Mouse (Mus musculus) hindbrain, embryonic 15.5 days (tissue): ENCODE results near the gene Dlg5. TPM values are rescaled to one million over a fixed set of nuclear protein-coding genes. Genes with fewer than 3 reads are reported as not detected.

Experiments used
- ATAC-seq: fragments of 200-750 bp; cut with Nextera tagmentation; 2 replicates; pipeline ENCODE4 v1.8.0; 2017; ENCODE audit warnings: low read depth, moderate number of reproducible peaks, moderate TSS enrichment; ENCODE audit not compliant: low FRiP score
- H3K27ac ChIP-seq: fragments of 300-500 bp; sonication (generic); replicated peaks from 2 replicates; pipeline ENCODE4 v1.5.1; 2015; ENCODE audit warnings: mild to moderate bottlenecking, inconsistent platforms
- H3K27me3 ChIP-seq: fragments of 300-500 bp; sonication (generic); 2 replicates; pipeline ENCODE4 v1.6.1; 2015; ENCODE audit warnings: control low read depth, inconsistent platforms
- H3K36me3 ChIP-seq: fragments of 300-500 bp; sonication (generic); 2 replicates; pipeline ENCODE4 v1.6.1; 2015; ENCODE audit warnings: control low read depth, inconsistent platforms
- H3K4me1 ChIP-seq: fragments of 300-500 bp; sonication (generic); replicated peaks from 2 replicates; pipeline ENCODE4 v1.6.1; 2015; ENCODE audit warnings: control low read depth, inconsistent platforms
- H3K4me2 ChIP-seq: fragments of 300-500 bp; sonication (generic); 2 replicates; pipeline ENCODE4 v1.6.1; 2015; ENCODE audit warnings: moderate library complexity, mild to moderate bottlenecking, inconsistent platforms
- H3K4me3 ChIP-seq: fragments of 300-500 bp; sonication (generic); 2 replicates; pipeline ENCODE4 v1.5.1; 2015; ENCODE audit warnings: mild to moderate bottlenecking, inconsistent platforms
- H3K9ac ChIP-seq: fragments of 300-500 bp; sonication (generic); 2 replicates; pipeline ENCODE4 v1.6.1; 2015; ENCODE audit warnings: inconsistent platforms
- H3K9me3 ChIP-seq: fragments of 300-500 bp; sonication (generic); 2 replicates; pipeline ENCODE4 v1.6.1; 2016; ENCODE audit warnings: control low read depth, inconsistent platforms
- WGBS: fragments of 180-500 bp; shearing (Covaris S2); methylation state at CpG from one replicate; pipeline ENCODE4 v1.1.7; 2015; 5-methylcytosine and 5-hydroxymethylcytosine counted together
- polyA plus RNA-seq: library from polyadenylated mRNA; unstranded; fragments of >200 nt; fragmentation: Nextera tagmentation; extraction: Ambion mirVana; gene quantifications from 2 replicates; pipeline ENCODE4 v1.2.1, GENCODE M21; 2015

Gene Dlg5
- 20.0 and 20.6 TPM in 2 replicates for polyA plus RNA-seq

DNA sequence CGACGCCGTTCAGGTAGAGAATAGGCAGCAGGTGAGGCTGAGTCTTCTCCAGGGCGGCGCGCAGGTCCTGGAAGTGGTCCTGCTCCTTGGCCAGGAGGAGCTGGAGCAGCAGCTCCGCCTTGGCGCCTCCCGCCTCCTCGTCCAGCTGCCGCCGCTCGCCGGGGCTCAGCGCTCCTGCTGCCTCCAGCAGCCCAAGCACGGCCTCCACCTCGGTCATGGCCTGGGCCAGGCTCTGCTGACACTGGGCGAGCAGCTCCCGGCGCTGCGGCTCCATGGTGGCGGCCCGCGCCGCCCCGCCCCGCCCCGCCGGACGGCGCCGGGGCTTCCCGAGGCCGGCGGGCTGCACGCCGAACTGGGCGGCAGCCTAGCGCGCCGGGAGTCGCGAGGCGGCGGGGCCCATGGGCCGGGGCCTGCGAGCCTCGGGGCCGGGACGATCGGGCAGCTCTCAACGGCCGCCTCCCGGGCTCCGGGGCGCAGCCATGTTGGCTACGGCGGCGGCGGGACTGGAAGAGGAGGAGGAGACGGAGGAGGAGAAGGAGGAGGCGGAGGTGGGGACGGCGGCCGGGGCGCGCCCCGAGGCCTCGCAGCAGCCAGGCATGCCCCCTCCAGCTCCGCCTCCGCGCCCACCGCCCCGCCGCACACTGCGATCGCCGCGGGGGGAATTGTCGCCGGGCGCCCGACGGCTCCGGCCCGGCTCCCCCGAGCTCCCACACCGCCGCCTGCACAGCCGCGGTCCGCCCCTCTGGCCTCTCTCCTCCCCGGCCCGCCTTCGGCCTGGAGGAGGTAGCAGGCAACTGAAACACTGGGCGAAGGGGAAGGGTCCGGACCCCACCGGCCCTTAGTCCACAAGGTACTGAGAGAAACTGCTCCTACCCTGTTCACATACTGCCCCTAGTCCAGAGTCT lies at the start of gene Dlg5:
Gene Dlg5 (minus strand): TSS at position 744 of the 905 bp plus-strand sequence.
- peak within 1 kb of the TSS; percentile 96 for H3K27ac ChIP-seq
- no peaks in the 10 kb centered on the region for H3K27me3 ChIP-seq
- H3K36me3 ChIP-seq = no peaks in the 10 kb centered on the region; the same call in 1 of the 2 replicates
- peaks cover 36% of the 10 kb centered on the region for H3K4me1 ChIP-seq
- H3K9ac ChIP-seq = peak within 1 kb of the TSS; percentile 96
- WGBS = under 1% methylated on average over 70 of the region's 98 CpGs
- peak; percentile 85 for ATAC-seq
- H3K4me2 ChIP-seq = peak within 1 kb of the TSS; percentile 87
- peak within 1 kb of the TSS; percentile 80 for H3K4me3 ChIP-seq
- no peaks in the 10 kb centered on the region for H3K9me3 ChIP-seq

DNA sequence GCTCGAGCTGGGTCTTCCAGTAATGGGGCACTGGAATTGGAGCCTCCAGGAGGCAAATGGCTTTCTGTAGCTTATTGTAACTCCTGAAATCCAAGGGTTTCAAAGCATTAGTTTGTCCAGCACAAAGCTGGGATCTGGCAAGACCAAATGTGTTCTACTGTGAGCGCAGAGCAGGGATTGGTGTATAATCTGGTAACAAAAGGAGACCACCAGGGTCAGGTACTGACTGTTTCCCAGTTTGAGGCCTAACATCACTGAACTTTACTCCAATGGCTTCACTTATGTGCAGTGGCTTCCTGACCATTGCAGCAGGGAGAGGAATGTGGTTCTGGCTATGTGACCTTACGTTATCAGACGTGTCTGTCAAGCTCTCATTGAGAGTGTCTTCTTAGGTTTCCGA lies 47.9 kb upstream of the Dlg5 start:
- Histone ChIP-seq H3K4me3 (no peak overlapping the region), H3K27ac (no peak overlapping the region), H3K4me2 (no peak overlapping the region), H3K4me1 (no peaks in the 10 kb centered on the region), H3K9me3 (no peaks in the 10 kb centered on the region), H3K27me3 (no peaks in the 10 kb centered on the region), H3K9ac (no peak overlapping the region), H3K36me3 (no peaks in the 10 kb centered on the region)
- no peak for ATAC-seq
- WGBS = 84% methylated on average over 5 of the region's 5 CpGs

DNA sequence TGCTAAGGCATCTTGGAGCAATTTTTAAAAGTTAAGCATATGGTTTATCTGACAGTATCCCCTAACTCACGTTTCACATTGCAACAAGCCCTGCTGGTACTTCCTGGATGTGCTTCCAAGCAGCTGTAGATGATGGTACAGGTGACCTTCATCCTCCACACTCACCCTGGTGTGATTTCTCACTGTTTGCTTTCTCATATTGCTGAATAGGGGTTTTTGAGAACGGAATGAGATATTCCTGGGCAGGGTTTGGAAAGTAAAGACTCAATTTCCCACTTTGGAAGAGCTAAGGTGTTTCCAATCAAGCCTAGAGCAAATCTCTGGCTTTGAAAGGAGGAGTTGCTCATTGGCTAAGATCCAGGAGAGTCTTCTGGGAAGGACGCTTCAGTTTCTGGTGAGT lies 47.2 kb upstream of the Dlg5 start, which contains the start of gene E330034G19Rik:
Gene E330034G19Rik (plus strand): TSS at position 301 of the 400 bp plus-strand sequence.
- Histone ChIP-seq H3K36me3 (no peaks in the 10 kb centered on the region), H3K27ac (no peak within 1 kb of the TSS), H3K9me3 (no peaks in the 10 kb centered on the region), H3K4me3 (no peak within 1 kb of the TSS), H3K27me3 (no peaks in the 10 kb centered on the region), H3K9ac (no peak within 1 kb of the TSS), H3K4me1 (no peaks in the 10 kb centered on the region), H3K4me2 (no peak within 1 kb of the TSS)
- WGBS = 52% methylated on average over 3 of the region's 3 CpGs
- ATAC-seq = no peak

DNA sequence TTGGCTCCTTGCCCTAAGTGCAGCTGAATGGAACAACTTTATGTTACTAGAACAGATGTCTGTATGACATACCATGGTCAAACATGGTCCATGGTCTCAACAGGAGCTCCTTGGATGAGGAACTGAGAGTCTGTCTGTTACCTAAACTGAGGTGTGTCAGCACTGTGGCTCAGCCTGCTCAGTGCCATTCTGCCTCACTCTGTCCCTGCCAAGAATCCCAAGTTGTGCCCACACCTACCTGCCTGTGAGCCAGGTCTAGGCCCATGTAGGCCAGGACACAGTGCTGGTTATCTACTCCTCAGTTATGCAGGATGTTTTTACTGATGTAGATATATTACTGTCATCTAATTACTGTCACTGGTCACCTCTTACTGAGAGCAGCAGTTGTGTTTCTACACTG lies 45.0 kb upstream of the Dlg5 start:
- Histone ChIP-seq H3K4me3 (no peak overlapping the region), H3K4me1 (no peaks in the 10 kb centered on the region), H3K9me3 (no peaks in the 10 kb centered on the region), H3K36me3 (no peaks in the 10 kb centered on the region), H3K4me2 (no peak overlapping the region), H3K9ac (no peak overlapping the region), H3K27ac (no peak overlapping the region), H3K27me3 (no peaks in the 10 kb centered on the region)
- ATAC-seq = no peak

DNA sequence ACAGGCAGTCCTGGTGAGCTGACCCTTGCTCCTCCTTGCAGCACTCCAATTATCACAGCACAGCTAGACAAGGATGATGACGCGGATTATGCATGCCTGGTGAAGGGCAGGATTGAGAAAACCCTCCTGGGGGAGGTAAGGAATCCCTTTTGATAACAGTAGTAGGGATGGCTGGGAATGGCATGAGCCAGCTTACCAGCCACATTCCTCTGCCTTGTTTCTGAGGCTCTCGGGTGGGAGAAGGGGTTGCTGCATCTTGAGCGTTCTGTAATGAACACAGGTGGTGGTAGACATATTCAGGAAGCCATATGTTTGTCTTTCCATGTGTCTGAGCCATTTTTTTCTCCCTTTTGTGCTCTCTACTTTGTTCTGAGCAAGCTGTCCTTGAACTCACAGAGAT lies 40.4 kb upstream of the Dlg5 start:
- H3K9me3 ChIP-seq = no peaks in the 10 kb centered on the region
- no peak overlapping the region for H3K9ac ChIP-seq
- 62% methylated on average over 4 of the region's 4 CpGs for WGBS
- H3K4me1 ChIP-seq = no peaks in the 10 kb centered on the region
- no peak for ATAC-seq
- no peak overlapping the region for H3K27ac ChIP-seq
- no peaks in the 10 kb centered on the region for H3K36me3 ChIP-seq
- H3K4me2 ChIP-seq = no peak overlapping the region
- no peaks in the 10 kb centered on the region for H3K27me3 ChIP-seq
- no peak overlapping the region for H3K4me3 ChIP-seq

DNA sequence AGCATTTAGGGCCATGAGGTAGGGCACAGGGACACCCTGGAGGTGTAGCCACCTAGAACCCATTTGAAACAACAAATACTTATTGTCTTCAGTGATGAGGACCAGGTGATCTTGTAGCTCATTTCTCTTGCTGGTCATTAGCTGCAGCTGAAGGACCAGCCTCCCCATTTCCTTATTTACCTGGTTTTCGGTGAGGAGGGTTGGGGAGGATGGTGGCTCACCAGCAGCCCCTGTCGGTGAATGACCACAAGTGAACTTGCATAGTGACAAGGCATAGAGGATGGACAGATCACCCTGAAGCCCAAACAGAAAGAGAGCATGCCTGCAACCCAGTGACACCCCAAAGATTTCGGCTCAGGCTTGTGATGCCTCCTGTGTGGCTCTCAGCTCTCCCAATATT lies 36.6 kb upstream of the Dlg5 start:
- H3K9me3 ChIP-seq = no peaks in the 10 kb centered on the region
- WGBS = 76% methylated on average over 3 of the region's 3 CpGs
- no peaks in the 10 kb centered on the region for H3K27me3 ChIP-seq
- H3K9ac ChIP-seq = no peak overlapping the region
- no peak overlapping the region for H3K27ac ChIP-seq
- H3K36me3 ChIP-seq = no peaks in the 10 kb centered on the region
- no peak overlapping the region for H3K4me2 ChIP-seq
- no peak overlapping the region for H3K4me3 ChIP-seq
- ATAC-seq = no peak
- H3K4me1 ChIP-seq = no peaks in the 10 kb centered on the region

DNA sequence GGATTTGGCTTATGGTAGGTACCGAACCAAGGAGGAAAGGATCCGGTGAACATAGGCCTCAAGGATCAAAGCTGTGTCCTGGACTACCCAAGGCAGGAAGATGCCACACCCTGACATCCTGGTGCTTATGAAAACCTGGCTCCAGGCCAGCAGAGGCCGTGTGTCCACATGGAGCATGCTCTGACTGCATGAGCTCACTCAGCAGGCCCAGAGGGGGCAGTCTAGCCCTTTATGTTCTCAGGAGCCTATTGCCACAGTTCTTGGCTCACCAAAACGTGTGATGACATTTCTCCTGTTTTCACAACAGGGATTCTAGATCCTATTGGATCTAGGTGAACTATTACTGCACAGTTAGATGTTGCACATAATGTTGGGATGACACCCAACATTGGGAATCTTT lies 35.6 kb upstream of the Dlg5 start:
- Histone ChIP-seq H3K36me3 (no peaks in the 10 kb centered on the region), H3K27ac (no peak overlapping the region), H3K9ac (no peak overlapping the region), H3K4me2 (no peak overlapping the region), H3K4me3 (no peak overlapping the region), H3K9me3 (no peaks in the 10 kb centered on the region), H3K27me3 (no peaks in the 10 kb centered on the region), H3K4me1 (no peaks in the 10 kb centered on the region)
- ATAC-seq = no peak
- 76% methylated on average over 4 of the region's 4 CpGs for WGBS

DNA sequence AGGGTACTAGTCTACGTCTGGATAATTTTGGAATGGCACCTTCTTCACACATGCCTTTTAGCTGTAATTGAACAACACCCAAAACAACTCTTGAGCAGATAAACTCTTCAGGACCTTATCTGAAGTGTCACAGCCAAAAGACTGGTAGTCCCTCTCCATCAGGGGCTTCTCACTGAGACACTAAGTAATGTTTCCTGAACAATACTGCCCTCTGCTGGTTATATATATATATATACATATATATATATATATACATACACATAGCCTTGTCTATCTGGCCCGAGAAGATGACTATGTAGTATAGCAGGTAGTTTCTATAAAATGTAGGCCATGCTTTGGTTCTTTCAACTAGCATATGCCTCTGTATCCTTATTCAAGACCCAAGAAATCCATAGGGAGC lies 29.8 kb upstream of the Dlg5 start:
- peak; percentile 68; the same call in 1 of the 2 replicates for ATAC-seq
- 53% methylated on average over 2 of the region's 2 CpGs for WGBS

DNA sequence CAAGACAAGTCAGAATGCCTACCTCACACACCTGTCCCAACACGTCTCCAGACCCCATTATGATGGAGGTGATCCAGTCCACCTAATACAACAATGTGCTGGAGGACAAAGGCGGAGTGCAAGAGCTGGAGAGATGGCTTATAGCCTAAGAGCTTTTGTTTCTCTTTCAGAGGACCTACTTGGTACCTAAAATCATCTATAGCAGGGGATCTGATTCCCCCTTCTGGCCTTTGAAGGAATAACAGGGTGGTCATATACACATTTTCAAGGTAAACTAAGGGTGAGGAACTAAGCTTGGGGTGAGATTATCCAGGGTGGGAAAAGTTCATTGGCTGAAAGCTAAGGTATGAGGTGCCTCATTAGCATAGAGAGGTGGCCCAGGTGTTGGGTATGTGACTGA lies 27.9 kb upstream of the Dlg5 start:
- no peak for ATAC-seq

More for the DNA sequence above, 29.8 kb upstream of the Dlg5 start:
- Histone ChIP-seq H3K9me3 (no peaks in the 10 kb centered on the region), H3K27me3 (no peaks in the 10 kb centered on the region), H3K4me2 (no peak overlapping the region), H3K4me3 (no peak overlapping the region), H3K9ac (no peak overlapping the region), H3K4me1 (no peaks in the 10 kb centered on the region), H3K36me3 (no peaks in the 10 kb centered on the region), H3K27ac (no peak overlapping the region)

DNA sequence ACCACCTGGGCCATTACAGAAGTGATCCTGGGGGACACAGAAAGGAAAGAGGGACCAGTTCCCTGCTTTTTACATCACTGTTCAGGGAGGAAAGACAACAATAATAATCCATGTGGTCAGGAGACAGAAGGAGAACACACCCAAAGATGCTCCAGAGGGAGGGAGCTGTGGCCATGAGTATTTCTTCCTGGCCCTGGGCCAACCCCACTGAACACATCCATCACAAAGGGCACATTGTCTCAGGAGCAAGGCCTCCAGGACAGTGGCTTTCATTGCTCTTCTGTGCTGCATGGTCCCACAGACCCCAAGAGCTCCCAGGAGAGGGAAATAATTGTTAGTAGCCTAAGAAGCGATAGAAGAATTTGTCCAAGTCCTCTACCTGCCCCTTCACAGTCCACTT lies 23.9 kb upstream of the Dlg5 start:
- H3K36me3 ChIP-seq = no peaks in the 10 kb centered on the region
- no peaks in the 10 kb centered on the region for H3K27me3 ChIP-seq
- H3K9me3 ChIP-seq = no peaks in the 10 kb centered on the region
- H3K4me2 ChIP-seq = no peak overlapping the region
- WGBS = 57% methylated on average over 1 of the region's 1 CpGs
- no peak overlapping the region for H3K27ac ChIP-seq
- H3K9ac ChIP-seq = no peak overlapping the region
- H3K4me1 ChIP-seq = no peaks in the 10 kb centered on the region
- ATAC-seq = no peak
- no peak overlapping the region for H3K4me3 ChIP-seq

More for the DNA sequence above, 27.9 kb upstream of the Dlg5 start:
- Histone ChIP-seq H3K4me1 (no peaks in the 10 kb centered on the region), H3K36me3 (no peaks in the 10 kb centered on the region), H3K9ac (no peak overlapping the region), H3K27me3 (no peaks in the 10 kb centered on the region), H3K9me3 (no peaks in the 10 kb centered on the region), H3K4me2 (no peak overlapping the region), H3K27ac (no peak overlapping the region), H3K4me3 (no peak overlapping the region)
- 55% methylated on average over 2 of the region's 2 CpGs for WGBS

DNA sequence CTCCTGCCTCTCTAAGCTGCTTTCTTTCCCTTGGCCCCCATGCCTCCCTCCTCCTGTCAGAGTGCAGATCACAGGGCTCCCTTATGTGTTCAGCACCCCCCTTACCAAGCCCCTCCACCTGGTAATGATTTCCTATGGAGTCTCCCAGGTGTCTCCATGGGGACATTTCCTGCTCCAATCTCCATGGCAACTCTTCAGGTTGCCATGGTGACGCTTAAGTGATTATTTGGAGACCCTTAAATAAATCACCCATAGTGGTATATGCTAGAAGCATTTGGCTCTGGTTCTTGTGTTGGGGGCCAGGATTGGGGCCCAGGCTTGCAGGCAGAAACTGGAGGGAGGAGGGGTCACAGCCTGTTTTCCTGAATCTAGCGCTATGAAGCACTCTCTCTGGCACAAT lies 17.2 kb upstream of the Dlg5 start:
- Histone ChIP-seq H3K9ac (no peak overlapping the region), H3K27ac (peak overlapping the region; percentile 86), H3K4me3 (no peak overlapping the region), H3K9me3 (no peaks in the 10 kb centered on the region), H3K36me3 (no peaks in the 10 kb centered on the region), H3K27me3 (no peaks in the 10 kb centered on the region), H3K4me1 (peaks cover 27% of the 10 kb centered on the region), H3K4me2 (peak overlapping the region; percentile 11; the same call in 1 of the 2 replicates)
- peak; percentile 91 for ATAC-seq
- WGBS = 41% methylated on average over 2 of the region's 2 CpGs

DNA sequence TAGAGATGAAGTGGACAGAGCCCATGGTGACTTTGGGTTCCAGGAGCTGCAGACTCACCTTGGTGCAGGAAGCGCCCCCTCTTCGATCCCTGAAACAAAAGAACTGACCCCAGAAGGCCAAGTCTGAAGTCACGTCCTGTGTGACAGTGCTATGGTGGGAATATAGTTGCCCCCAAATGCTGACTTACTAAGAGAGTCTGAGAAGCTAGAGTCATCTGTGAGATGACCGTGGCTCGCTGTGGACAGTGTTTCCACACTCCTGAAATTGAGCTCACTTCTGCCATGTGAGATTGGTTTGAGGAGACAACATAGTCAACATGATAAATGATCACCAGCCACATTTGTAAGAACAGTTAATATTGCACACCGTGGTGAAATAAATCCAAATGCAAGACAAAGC lies 16.7 kb upstream of the Dlg5 start:
- peak; percentile 31; the same call in 1 of the 2 replicates for ATAC-seq
- WGBS = 69% methylated on average over 6 of the region's 6 CpGs
- no peak overlapping the region for H3K4me2 ChIP-seq

More for the DNA sequence above, 16.7 kb upstream of the Dlg5 start:
- Histone ChIP-seq H3K9ac (no peak overlapping the region), H3K27ac (peak overlapping the region; percentile 86), H3K36me3 (no peaks in the 10 kb centered on the region), H3K4me1 (peaks cover 27% of the 10 kb centered on the region), H3K4me3 (no peak overlapping the region), H3K9me3 (no peaks in the 10 kb centered on the region), H3K27me3 (no peaks in the 10 kb centered on the region)
